Mouse (Mus musculus) myocyte (in vitro differentiated cells): ENCODE data around the gene Rhbdd3.

Source experiments
- CEBPB ChIP-seq: IDR thresholded peaks from 2 replicates; pipeline ENCODE4 v1.6.1; 2011; ENCODE audit warnings: mild to moderate bottlenecking, moderate library complexity; ENCODE audit not compliant: poor library complexity, insufficient read depth, severe bottlenecking
- E2F4 ChIP-seq: IDR thresholded peaks from one replicate; pipeline ENCODE4 v1.6.1; 2011; ENCODE audit warnings: mild to moderate bottlenecking, control low read depth, moderate library complexity; ENCODE audit not compliant: insufficient read depth
- MAX ChIP-seq: IDR thresholded peaks from one replicate; pipeline ENCODE4 v1.6.1; 2011; ENCODE audit warnings: low read depth, mild to moderate bottlenecking, control low read depth
- MYOD1 ChIP-seq, 3 experiments: IDR thresholded peaks; one replicate each; pipeline ENCODE4 v1.6.1; 2011; ENCODE audit warnings: control low read depth in 2 of 3, low read depth in 2 of 3, mild to moderate bottlenecking in 2 of 3, moderate library complexity in 1 of 3; ENCODE audit not compliant: insufficient read length in 2 of 3, control insufficient read depth in 1 of 3
- MYOG ChIP-seq, 3 experiments: IDR thresholded peaks; one replicate each; pipeline ENCODE4 v1.6.1; 2011; ENCODE audit warnings: control low read depth in 2 of 3, low read depth in 2 of 3, mild to moderate bottlenecking in 2 of 3; ENCODE audit not compliant: insufficient read length in 2 of 3, control insufficient read depth in 1 of 3, insufficient read depth in 1 of 3
- POLR2A ChIP-seq: IDR thresholded peaks from one replicate; pipeline ENCODE4 v1.6.1; 2011; ENCODE audit warnings: low read depth, mild to moderate bottlenecking, control low read depth, moderate library complexity; ENCODE audit not compliant: insufficient read length
- POLR2AphosphoS2 ChIP-seq: IDR thresholded peaks from one replicate; pipeline ENCODE4 v1.6.1; 2011; ENCODE audit warnings: low read depth, control low read depth; ENCODE audit not compliant: insufficient read length
- SRF ChIP-seq: IDR thresholded peaks from one replicate; pipeline ENCODE4 v1.6.1; 2011; ENCODE audit warnings: low read depth; ENCODE audit not compliant: control insufficient read depth, insufficient read length
- TCF12 ChIP-seq: IDR thresholded peaks from one replicate; pipeline ENCODE4 v1.6.1; 2011; ENCODE audit warnings: mild to moderate bottlenecking, control low read depth; ENCODE audit not compliant: poor library complexity, insufficient read depth, severe bottlenecking
- TCF3 ChIP-seq: IDR thresholded peaks from one replicate; pipeline ENCODE4 v1.6.1; 2011; ENCODE audit warnings: low read depth, control low read depth; ENCODE audit not compliant: insufficient read length
- USF1 ChIP-seq: IDR thresholded peaks from one replicate; pipeline ENCODE4 v1.6.1; 2011; ENCODE audit warnings: low read depth, mild to moderate bottlenecking, control low read depth, moderate library complexity

DNA sequence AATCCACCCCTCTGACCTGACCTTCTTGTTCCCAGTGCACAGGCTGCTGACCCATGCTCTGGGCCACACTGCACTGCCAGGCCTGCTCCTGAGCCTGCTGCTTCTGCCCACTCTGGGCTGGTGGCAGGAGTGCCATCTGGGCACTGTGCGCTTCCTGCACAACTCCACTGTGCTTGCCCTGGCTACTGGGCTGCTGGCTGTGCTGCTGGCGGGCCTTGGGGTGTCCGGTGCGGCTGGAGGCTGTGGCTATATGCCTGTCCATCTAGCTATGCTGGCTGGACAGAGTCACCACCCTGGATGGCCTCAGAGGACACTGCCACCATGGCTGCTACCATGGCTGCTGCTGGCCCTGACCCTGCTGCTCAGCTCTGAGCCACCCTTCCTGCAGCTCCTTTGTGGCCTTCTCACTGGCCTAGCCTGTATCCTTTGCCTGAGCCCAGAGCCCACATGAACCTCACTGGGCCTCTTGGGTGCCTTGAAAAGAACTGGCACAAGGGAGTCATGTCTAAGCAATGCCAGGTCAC is 5.3 kb downstream of the Rhbdd3 start:
- TF ChIP-seq TCF12 (no peak), POLR2AphosphoS2 (no peak), POLR2A (no peak), MYOD1 (IDR thresholded peaks at IDR 0.05; ENCODE audit: control insufficient read depth in 1 of 3, insufficient read length in 2 of 3, low read depth in 2 of 3) (no peak), TCF3 (no peak), USF1 (no peak), E2F4 (no peak), MAX (no peak), MYOG (IDR thresholded peaks at IDR 0.05; ENCODE audit: control insufficient read depth in 1 of 3, insufficient read depth in 1 of 3, insufficient read length in 2 of 3, low read depth in 2 of 3) (no peak), CEBPB (no peak), SRF (no peak)
